Mouse (Mus musculus) heart, adult 2 months (tissue): ENCODE data around the gene Dcst2.

Experiments used
- CTCF ChIP-seq: fragments of 200-600 bp; IDR thresholded peaks from 2 replicates; pipeline ENCODE4 v1.8.1; 2022; ENCODE audit warnings: antibody characterized with exemption, mild to moderate bottlenecking, moderate library complexity
- EP300 ChIP-seq: fragments of 200-500 bp; IDR thresholded peaks from 2 replicates; pipeline ENCODE4 v1.6.1; 2011; ENCODE audit warnings: low read depth, low read length, control low read depth; ENCODE audit not compliant: insufficient read depth
- POLR2A ChIP-seq: fragments of 200-500 bp; IDR thresholded peaks from 2 replicates; pipeline ENCODE4 v1.6.1; 2011; ENCODE audit warnings: mild to moderate bottlenecking, low read depth, low read length, control low read depth; ENCODE audit not compliant: insufficient read depth

DNA sequence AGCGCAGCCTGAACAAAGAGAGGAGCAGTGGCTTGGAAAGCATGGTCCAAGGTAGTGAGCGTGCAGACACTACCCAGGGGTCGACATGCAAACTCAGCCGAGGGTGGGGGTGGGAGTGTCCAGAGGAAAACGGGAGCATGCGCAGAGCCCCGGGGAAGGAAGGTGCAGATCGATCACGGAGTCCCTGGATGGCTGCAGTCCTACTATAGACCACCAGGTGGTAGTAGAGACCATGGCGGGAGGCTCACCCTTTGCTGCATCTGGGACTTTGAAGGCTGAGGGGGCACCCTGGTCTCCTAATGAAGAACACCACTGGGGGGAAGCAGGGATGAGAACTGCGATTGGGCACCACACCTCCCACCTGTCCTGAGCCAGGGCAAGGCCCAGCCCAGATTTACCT, 21.3 kb upstream of the Dcst2 start:
- peak; percentile 91 for TF ChIP-seq CTCF
- TF ChIP-seq EP300, result peak; percentile 83
- TF ChIP-seq POLR2A, result no peak
